Mouse (Mus musculus): Measurements from ENCODE around the gene Ebf1. TPM values are rescaled to one million over a fixed set of nuclear protein-coding genes. Genes with fewer than 3 reads are reported as not detected.

Gene Ebf1
- total RNA-seq, 2 experiments from 2014 or later = 3.3 to 3.6 TPM

DNA sequence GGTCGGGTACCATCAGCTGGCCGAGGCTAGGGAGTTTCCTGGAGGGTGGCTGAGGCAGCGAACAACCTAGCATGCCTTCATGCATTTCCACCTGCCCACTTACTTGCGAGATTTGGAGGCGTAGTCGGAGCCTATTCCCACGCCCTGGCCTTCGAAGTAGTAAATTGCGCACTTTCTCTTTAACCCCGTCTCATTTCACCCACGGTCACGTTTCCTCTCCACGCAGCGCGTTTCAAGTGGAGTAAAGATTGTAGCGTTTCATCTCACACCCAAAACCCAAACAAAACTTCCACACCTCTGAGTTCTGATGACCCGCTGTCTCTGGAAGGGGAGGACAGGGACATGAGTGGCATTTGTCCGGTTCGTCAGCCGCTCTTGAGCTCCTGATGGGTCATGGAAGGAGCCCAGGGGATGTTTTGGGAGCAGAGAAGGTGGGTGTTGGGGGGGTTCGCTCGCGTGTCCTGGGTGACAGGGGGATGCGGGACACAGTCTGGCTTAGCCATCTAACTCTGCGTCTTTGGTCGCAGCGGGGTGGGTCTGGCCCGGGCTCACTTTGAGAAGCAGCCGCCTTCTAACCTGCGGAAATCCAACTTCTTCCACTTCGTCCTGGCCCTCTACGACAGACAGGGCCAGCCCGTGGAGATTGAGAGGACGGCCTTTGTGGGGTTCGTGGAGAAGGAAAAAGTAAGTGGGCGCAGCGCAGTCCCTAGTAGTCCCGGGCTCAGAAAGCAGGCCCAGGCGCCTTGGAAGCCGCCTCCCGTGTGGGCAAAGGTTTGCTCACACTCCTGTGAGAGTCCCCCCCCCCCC, 3.0 kb downstream of the Ebf1 start:
- intact Hi-C loops (cut with DNase I) = loop anchor here (10.0 kb wide), 1 partner anchor 1115 kb away; no protein-coding TSS in a partner anchor
- TF ChIP-seq CTCF (IDR thresholded peaks at IDR 0.05) = no peak
- peak overlapping the region; percentile 26 for H3K4me3 ChIP-seq
- no peak for DNase-seq (ENCODE audit: extremely low spot score in 1 of 2, low spot score in 2 of 2)
- no peak overlapping the region for H3K27ac ChIP-seq

DNA sequence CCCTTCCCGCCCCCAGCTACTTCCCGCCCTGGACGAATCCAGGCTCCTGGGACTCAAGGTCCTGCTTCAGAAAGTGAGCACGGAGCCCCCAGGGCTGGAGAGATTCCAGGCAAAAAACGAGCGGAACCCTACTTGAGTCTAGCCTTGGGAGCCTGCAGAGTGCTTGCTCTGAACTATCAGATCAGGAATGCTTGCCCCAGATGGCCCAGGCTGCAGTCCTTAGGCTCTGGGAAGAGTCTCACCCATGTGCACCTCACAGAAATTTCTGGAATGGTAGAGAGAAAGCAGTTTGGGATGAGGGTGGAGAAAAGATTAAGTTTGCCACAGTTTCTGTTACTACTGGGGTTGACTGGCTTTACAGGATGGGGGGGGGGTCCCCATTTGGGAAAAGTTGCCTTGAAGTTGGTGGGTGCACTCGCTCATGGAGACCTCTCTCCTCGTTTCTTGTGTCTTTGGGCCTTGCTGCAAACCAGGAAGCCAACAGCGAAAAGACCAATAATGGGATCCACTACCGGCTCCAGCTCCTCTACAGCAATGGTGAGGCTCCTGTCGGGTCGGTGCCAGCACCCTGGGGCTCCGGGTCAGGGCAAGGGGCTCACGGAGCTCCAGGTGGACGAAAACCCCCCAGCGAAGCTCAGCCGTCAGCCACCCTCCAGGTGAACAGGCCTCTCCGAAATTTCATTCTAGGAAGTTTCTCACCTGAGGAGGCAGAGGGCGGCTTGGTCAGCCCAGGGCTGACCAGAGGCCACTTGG, 3.8 kb downstream of the Ebf1 start:
- no peak for DNase-seq (ENCODE audit: extremely low spot score in 1 of 2, low spot score in 2 of 2)
- Histone ChIP-seq H3K4me3 (no peak overlapping the region), H3K27ac (no peak overlapping the region)
- TF ChIP-seq CTCF (IDR thresholded peaks at IDR 0.05) = no peak
- intact Hi-C loops (cut with DNase I) = no loop called here

GRCm38 (mm10) chr11:44621615-44622014, 4.5 kb downstream of the Ebf1 start:
- no peak for DNase-seq (ENCODE audit: extremely low spot score in 1 of 2, low spot score in 2 of 2)
- no peak overlapping the region for H3K4me3 ChIP-seq
- no peak overlapping the region for H3K27ac ChIP-seq
- intact Hi-C loops (cut with DNase I) = no loop called here
- no peak for TF ChIP-seq CTCF (IDR thresholded peaks at IDR 0.05)

GRCm38 (mm10) chr11:44622023-44622731, 5.1 kb downstream of the Ebf1 start:
- Histone ChIP-seq H3K27ac (no peak overlapping the region), H3K4me3 (no peak overlapping the region)
- intact Hi-C loops (cut with DNase I) = no loop called here
- DNase-seq (ENCODE audit: extremely low spot score in 1 of 2, low spot score in 2 of 2) = no peak
- no peak for TF ChIP-seq CTCF (IDR thresholded peaks at IDR 0.05)

GRCm38 (mm10) chr11:44624564-44624963, 7.4 kb downstream of the Ebf1 start:
- Histone ChIP-seq H3K4me3 (no peak overlapping the region), H3K27ac (no peak overlapping the region)
- DNase-seq (ENCODE audit: extremely low spot score in 1 of 2, low spot score in 2 of 2) = no peak
- no peak for TF ChIP-seq CTCF (IDR thresholded peaks at IDR 0.05)
- intact Hi-C loops (cut with DNase I) = no loop called here

DNA sequence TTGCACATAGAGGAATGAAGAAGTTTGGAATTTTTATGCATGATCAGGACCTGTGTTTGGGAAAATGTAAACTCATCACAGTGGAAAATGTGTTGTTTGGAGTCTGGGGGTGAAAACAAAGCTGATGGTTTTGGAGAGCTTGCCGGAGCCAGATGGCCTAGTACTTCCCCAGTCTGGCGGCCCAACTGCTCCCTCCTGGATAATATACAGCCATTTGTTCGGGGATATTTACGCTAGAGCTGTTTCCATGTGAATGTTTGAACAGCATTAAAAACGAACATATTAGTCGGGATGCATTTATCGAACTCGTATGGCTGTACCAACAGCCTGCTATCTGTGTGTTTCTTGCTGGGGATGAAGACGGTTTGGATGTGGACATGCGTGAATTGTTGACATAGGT, 8.9 kb downstream of the Ebf1 start:
- intact Hi-C loops (cut with DNase I) = no loop called here
- H3K27ac ChIP-seq = no peak overlapping the region
- no peak overlapping the region for H3K4me3 ChIP-seq
- no peak for TF ChIP-seq CTCF (IDR thresholded peaks at IDR 0.05)
- no peak for DNase-seq (ENCODE audit: extremely low spot score in 1 of 2, low spot score in 2 of 2)

- intact Hi-C loops (cut with DNase I) = no loop called here
- no peak for DNase-seq (ENCODE audit: extremely low spot score in 1 of 2, low spot score in 2 of 2)
- no peak overlapping the region for H3K4me3 ChIP-seq
- no peak overlapping the region for H3K27ac ChIP-seq
- no peak for TF ChIP-seq CTCF (IDR thresholded peaks at IDR 0.05)
These were observed 11.3 kb downstream of the Ebf1 start for GRCm38 (mm10) chr11:44628412-44628811.

GRCm38 (mm10) chr11:44632064-44632968, 15.2 kb downstream of the Ebf1 start:
- Histone ChIP-seq H3K27ac (no peak overlapping the region), H3K4me3 (no peak overlapping the region)
- intact Hi-C loops (cut with DNase I) = no loop called here
- no peak for DNase-seq (ENCODE audit: extremely low spot score in 1 of 2, low spot score in 2 of 2)
- no peak for TF ChIP-seq CTCF (IDR thresholded peaks at IDR 0.05)

- intact Hi-C loops (cut with DNase I) = no loop called here
- Histone ChIP-seq H3K4me3 (no peak overlapping the region), H3K27ac (no peak overlapping the region)
- TF ChIP-seq CTCF (IDR thresholded peaks at IDR 0.05) = no peak
- no peak for DNase-seq (ENCODE audit: extremely low spot score in 1 of 2, low spot score in 2 of 2)
These were observed 16.0 kb downstream of the Ebf1 start for GRCm38 (mm10) chr11:44633001-44633693.

GRCm38 (mm10) chr11:44634552-44635193, 17.6 kb downstream of the Ebf1 start:
- Histone ChIP-seq H3K4me3 (no peak overlapping the region), H3K27ac (no peak overlapping the region)
- no peak for TF ChIP-seq CTCF (IDR thresholded peaks at IDR 0.05)
- intact Hi-C loops (cut with DNase I) = no loop called here
- no peak for DNase-seq (ENCODE audit: extremely low spot score in 1 of 2, low spot score in 2 of 2)
